Mouse (Mus musculus): ENCODE measurements around the gene Pou3f1.

GRCm38 (mm10) chr4:124614189-124614588 is 42.4 kb upstream of the Pou3f1 start:
- TF ChIP-seq GATA1 (IDR thresholded peaks at IDR 0.05; ENCODE audit: low read length) (no peak), TAL1 (IDR thresholded peaks at IDR 0.05; ENCODE audit: low read length) (no peak)

All from erythroblast, embryonic 14.5 days (primary cell).